Mouse (Mus musculus): ENCODE measurements at regions not wholly inside any gene's neighbourhood (a gene's known extent, or its start where the extent isn't known, plus 50 kb on each side); places are given as distances from the start of the nearest gene placed in this dataset.
A peak's percentile ranks its signal among the peaks of the same experiment; 100 is the strongest.

DNA sequence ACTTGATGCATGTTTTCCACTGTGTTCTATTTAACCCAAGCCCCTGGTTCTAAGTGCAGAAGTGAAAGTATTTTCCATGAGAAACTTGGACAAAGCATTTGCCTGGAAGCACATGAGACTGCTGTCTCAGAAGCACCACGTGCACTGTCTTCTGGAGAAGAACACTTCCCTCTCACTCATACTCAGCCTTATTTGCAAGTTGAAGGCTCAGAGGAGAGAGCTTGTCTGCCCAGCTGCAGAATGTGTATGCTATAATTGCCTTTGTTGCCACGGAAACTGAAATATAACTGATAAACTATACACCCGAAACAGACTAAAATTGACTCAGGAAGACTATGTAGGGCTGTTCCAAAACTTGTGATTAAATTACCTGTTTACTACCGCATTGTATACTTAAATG, 3230.3 kb downstream of the 9330182O14Rik start:
- no peaks in the 10 kb centered on the region for H3K4me1 ChIP-seq (ENCODE audit: control insufficient read depth, insufficient read depth, low read length)
- H3K36me3 ChIP-seq (ENCODE audit: control insufficient read depth, insufficient read depth, low read length), result no peaks in the 10 kb centered on the region
- ATAC-seq (ENCODE audit: low FRiP score, low TSS enrichment) (no peak; the same call in 1 of the 2 replicates), DNase-seq (peak; percentile 16)
- WGBS, result 75% methylated on average over 4 of the region's 4 CpGs
- no peak overlapping the region for H3K9ac ChIP-seq (replicated peaks; ENCODE audit: low read length)
- H3K27me3 ChIP-seq (ENCODE audit: control insufficient read depth, insufficient read depth, low read length), result no peaks in the 10 kb centered on the region
- no peaks in the 10 kb centered on the region for H3K9me3 ChIP-seq (ENCODE audit: control insufficient read depth, low read length)
- H3K27ac ChIP-seq (replicated peaks; ENCODE audit: low read depth, low read length), result no peak overlapping the region
- no peak overlapping the region for H3K4me2 ChIP-seq (ENCODE audit: low read length)
- no peak overlapping the region for H3K4me3 ChIP-seq (replicated peaks; ENCODE audit: low read depth, low read length)

DNA sequence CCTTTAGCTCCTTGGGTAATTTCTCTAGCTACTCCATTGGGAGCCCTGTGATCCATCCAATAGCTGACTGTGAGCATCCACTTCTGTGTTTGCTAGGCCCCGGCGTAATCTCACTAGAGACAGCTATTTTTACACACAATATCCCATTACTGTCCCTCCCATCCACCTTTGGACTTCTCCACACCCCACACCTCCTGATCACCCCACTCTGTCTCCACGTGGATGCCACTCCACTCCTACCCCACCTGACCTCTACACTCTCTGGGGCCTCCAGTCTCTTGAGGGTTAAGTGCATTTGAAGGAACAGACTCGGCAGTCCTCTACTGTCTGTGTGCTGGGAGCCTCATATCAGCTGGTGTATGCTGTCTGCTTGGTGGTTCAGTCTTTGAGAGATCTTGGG, 3238.9 kb downstream of the 9330182O14Rik start:
- H3K9me3 ChIP-seq (ENCODE audit: control insufficient read depth, low read length), result no peaks in the 10 kb centered on the region
- H3K9ac ChIP-seq (replicated peaks; ENCODE audit: low read length), result no peak overlapping the region
- H3K4me3 ChIP-seq (replicated peaks; ENCODE audit: low read depth, low read length), result no peak overlapping the region
- H3K27me3 ChIP-seq (ENCODE audit: control insufficient read depth, insufficient read depth, low read length), result no peaks in the 10 kb centered on the region
- no peak overlapping the region for H3K4me2 ChIP-seq (ENCODE audit: low read length)
- H3K4me1 ChIP-seq (ENCODE audit: control insufficient read depth, insufficient read depth, low read length), result no peaks in the 10 kb centered on the region
- no peak overlapping the region for H3K27ac ChIP-seq (replicated peaks; ENCODE audit: low read depth, low read length)
- no peak for DNase-seq
- no peaks in the 10 kb centered on the region for H3K36me3 ChIP-seq (ENCODE audit: control insufficient read depth, insufficient read depth, low read length)
- WGBS, result 78% methylated on average over 4 of the region's 4 CpGs
- ATAC-seq (ENCODE audit: low FRiP score, low TSS enrichment), result no peak

DNA sequence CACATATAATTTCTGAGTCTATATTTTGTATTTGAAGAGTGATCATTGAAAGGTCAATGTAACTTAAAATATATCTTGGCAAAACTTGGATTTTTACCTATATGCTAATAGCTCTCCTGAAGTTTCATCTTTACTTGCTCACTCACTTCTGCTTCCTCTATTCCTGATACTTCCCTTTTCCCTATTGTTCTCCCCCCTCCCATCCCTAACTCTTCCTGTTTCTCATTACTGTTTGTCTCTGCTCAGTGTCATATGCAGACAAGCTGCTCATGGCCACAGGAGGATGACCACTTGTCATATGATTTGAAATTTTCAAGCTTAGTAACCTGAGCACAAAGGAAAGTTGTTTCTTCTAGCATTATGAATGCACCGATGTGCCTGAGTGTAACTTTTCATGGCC, 3248.2 kb downstream of the 9330182O14Rik start:
- no peaks in the 10 kb centered on the region for H3K27me3 ChIP-seq (ENCODE audit: control insufficient read depth, insufficient read depth, low read length)
- no peak overlapping the region for H3K4me3 ChIP-seq (replicated peaks; ENCODE audit: low read depth, low read length)
- H3K9me3 ChIP-seq (ENCODE audit: control insufficient read depth, low read length), result no peaks in the 10 kb centered on the region
- WGBS, result 96% methylated on average over 1 of the region's 1 CpGs
- DNase-seq, result no peak
- no peak overlapping the region for H3K9ac ChIP-seq (replicated peaks; ENCODE audit: low read length)
- no peaks in the 10 kb centered on the region for H3K4me1 ChIP-seq (ENCODE audit: control insufficient read depth, insufficient read depth, low read length)
- ATAC-seq (ENCODE audit: low FRiP score, low TSS enrichment), result no peak
- H3K4me2 ChIP-seq (ENCODE audit: low read length), result no peak overlapping the region
- no peak overlapping the region for H3K27ac ChIP-seq (replicated peaks; ENCODE audit: low read depth, low read length)
- no peaks in the 10 kb centered on the region for H3K36me3 ChIP-seq (ENCODE audit: control insufficient read depth, insufficient read depth, low read length)

DNA sequence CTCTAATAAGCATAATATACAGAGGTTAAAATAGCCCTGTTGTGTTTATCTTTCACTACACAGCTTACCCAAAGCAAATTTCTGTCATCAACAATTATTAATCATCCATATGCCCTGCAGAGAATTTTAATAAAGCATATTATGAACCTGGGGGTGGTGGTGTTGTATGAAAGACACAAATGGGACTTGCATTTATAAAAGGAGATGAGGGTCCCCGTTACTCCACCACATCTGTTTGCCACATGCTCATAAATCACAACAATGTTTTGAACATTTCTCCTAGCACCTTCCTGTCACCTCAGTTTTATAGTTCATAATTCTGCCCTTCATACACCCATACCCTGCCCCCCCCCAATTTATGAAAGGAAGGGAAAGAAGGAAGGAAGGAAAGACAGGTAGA, 3265.7 kb downstream of the 9330182O14Rik start:
- Histone ChIP-seq H3K27ac (replicated peaks; ENCODE audit: low read depth, low read length) (no peak overlapping the region), H3K36me3 (ENCODE audit: control insufficient read depth, insufficient read depth, low read length) (no peaks in the 10 kb centered on the region), H3K4me1 (ENCODE audit: control insufficient read depth, insufficient read depth, low read length) (no peaks in the 10 kb centered on the region), H3K27me3 (ENCODE audit: control insufficient read depth, insufficient read depth, low read length) (no peaks in the 10 kb centered on the region), H3K4me2 (ENCODE audit: low read length) (no peak overlapping the region), H3K9me3 (ENCODE audit: control insufficient read depth, low read length) (no peaks in the 10 kb centered on the region), H3K9ac (replicated peaks; ENCODE audit: low read length) (no peak overlapping the region), H3K4me3 (replicated peaks; ENCODE audit: low read depth, low read length) (no peak overlapping the region)
- WGBS, result 71% methylated on average over 1 of the region's 1 CpGs
- ATAC-seq (ENCODE audit: low FRiP score, low TSS enrichment), result no peak
- no peak for DNase-seq

DNA sequence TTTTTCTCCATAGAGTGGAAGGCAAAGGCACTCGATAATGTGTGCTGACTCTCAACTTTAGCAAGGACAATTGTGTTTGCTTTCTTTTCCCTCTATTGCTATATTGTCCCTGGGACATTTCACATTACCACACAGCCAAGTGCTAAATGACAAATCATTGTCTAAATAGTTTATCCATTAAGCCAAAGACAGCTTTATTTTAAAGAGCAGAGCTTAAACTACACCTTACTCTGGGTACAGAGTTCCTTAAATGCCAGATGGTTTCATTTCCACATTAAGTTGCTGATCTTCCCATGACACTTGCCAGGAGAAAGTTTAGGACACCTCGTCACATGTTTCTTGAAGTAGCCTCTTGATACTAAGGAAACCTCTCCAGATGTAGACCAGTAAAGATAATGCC, 3269.4 kb downstream of the 9330182O14Rik start:
- WGBS, result 78% methylated on average over 2 of the region's 2 CpGs
- H3K27ac ChIP-seq (replicated peaks; ENCODE audit: low read depth, low read length), result no peak overlapping the region
- no peak for DNase-seq
- no peak overlapping the region for H3K4me2 ChIP-seq (ENCODE audit: low read length)
- no peaks in the 10 kb centered on the region for H3K4me1 ChIP-seq (ENCODE audit: control insufficient read depth, insufficient read depth, low read length)
- H3K36me3 ChIP-seq (ENCODE audit: control insufficient read depth, insufficient read depth, low read length), result no peaks in the 10 kb centered on the region
- H3K9me3 ChIP-seq (ENCODE audit: control insufficient read depth, low read length), result no peaks in the 10 kb centered on the region
- ATAC-seq (ENCODE audit: low FRiP score, low TSS enrichment), result no peak
- no peaks in the 10 kb centered on the region for H3K27me3 ChIP-seq (ENCODE audit: control insufficient read depth, insufficient read depth, low read length)
- H3K4me3 ChIP-seq (replicated peaks; ENCODE audit: low read depth, low read length), result no peak overlapping the region
- no peak overlapping the region for H3K9ac ChIP-seq (replicated peaks; ENCODE audit: low read length)
